Mouse (Mus musculus): ENCODE data around the gene Nkap.
"Not testable (repeated sequence)": the region's sequence is repeated elsewhere in the genome, so short reads cannot be mapped to it uniquely, and the experiment has no call there.

Nkap gene

DNA sequence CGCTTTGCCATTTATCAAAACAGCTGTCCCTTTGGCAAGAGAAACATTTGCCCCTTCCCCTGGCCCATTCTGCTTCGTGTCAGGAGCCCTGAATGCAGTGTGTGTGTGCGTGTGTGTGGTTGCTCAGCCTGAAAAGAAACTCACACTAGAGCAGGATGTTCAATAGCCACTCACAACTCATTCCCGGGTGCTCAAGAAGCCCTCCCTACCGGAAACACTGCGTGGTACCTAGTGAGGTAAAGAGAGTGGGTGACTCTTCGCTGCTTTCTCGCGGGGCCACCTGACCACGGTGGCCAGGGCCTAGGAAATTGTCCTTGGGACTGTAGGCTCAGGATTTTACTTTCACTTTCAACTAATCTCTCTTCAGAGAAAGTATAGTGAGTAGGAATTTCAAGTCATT, 34.6 kb downstream of the Nkap start:
- no peak for DNase-seq (ENCODE audit: low spot score)

- no peak for DNase-seq (ENCODE audit: low spot score)
Measured at GRCm38 (mm10) chrX:37163115-37163514, 36.5 kb downstream of the Nkap start.

DNA sequence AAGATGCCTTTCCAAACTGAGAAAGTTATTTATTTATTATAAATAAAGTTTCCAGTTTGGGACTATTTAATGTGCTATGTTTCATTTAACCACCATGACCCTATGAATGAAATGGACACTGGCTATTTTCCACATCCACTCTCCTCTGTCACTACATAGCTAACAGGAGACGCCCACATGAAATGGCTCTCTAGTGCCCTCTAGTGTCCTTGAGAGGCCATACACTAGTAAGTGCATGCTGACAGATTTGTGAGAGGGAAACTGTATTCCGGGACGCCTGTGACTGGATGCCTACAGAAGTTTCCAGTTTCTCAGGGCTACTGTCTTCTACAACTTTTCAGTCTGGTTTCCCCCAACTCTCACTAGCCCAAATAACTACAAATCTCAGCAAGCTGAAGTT, 40.5 kb downstream of the Nkap start:
- DNase-seq (ENCODE audit: low spot score), result no peak

DNA sequence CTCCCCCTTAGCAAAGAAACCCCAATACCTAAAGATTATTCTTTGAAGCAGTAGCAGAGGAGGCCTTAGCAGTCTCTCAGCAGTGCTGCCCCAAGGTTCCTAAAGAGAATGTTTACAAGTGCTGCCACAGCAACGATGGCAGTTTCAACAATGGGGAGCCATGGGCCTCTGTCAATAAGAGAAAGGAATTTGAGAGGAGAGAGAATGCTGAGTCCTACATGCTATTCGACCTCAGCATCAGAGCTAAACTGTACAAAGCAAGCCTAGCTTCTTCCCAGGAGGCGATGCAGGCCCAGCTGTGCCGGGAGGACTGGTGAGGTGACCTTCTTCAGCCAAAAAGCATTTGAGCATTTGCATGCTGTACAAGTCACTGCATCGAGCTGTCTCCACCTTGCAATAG, 42.1 kb downstream of the Nkap start, which contains the start of gene Akap14:
Gene Akap14 (minus strand): TSS at position 101 of the 400 bp plus-strand sequence.
- DNase-seq (ENCODE audit: low spot score), result no peak

- DNase-seq (ENCODE audit: low spot score), result not testable (repeated sequence)
Measured at GRCm38 (mm10) chrX:37184401-37184800, 57.8 kb downstream of the Nkap start.

- DNase-seq (ENCODE audit: low spot score), result no peak
Measured at GRCm38 (mm10) chrX:37190755-37191104, 64.1 kb downstream of the Nkap start.

DNA sequence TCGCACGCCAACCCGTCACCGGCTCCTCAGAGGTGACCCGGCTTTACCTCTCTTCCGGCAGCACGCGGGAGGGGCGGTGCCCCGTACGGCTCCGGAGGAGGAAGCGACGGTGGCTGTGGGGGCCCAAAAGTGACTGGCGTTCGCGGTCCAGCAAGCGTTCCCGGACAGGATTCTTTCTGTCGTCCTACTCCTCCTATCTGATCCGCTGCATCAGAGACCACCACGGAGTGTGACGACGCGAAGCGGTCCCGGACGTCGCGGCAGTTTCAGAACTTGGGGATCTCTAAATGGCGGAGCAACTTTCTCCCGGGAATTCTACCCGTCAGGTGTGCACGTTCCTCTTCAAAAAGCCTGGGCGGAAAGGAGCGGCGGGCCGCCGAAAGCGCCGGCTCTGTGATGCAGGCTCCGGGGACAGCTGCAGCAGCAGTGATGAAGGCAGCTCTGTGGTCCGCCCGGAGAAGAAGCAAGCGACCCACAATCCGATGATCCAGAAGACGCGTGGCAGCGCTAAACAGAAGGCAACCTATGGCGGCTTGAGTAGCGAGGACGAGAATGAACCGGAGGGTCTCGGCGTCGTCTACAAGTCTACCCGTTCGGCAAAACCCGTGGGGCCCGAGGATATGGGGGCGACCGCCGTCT, 64.6 kb downstream of the Nkap start, which contains the start of the genes Ndufa1 and Rnf113a1:
Gene Ndufa1 (minus strand): TSS at position 59 of the 639 bp plus-strand sequence.
Gene Rnf113a1 (plus strand): TSS at position 141 of the 639 bp plus-strand sequence.
- peak; percentile 22 for DNase-seq (ENCODE audit: low spot score)

- DNase-seq (ENCODE audit: low spot score), result no peak
Measured at GRCm38 (mm10) chrX:37191744-37192379, 65.3 kb downstream of the Nkap start.

GRCm38 (mm10) chrX:37198676-37199075, 72.1 kb downstream of the Nkap start:
- no peak for DNase-seq (ENCODE audit: low spot score)

Data from layer of hippocampus, adult 9-10 months (tissue).